Mouse (Mus musculus) thymus, adult 2 months (tissue): ENCODE data around the gene Dmwd. TPM values are rescaled to one million over a fixed set of nuclear protein-coding genes. Genes with fewer than 3 reads are reported as not detected.

ENCODE experiments used
- DNase-seq: peaks from one replicate; pipeline ENCODE4 v3.0.0; 2021
- H3K27ac ChIP-seq: fragments of 200-500 bp; 2 replicates; pipeline ENCODE4 v1.5.1; 2012; ENCODE audit warnings: low read length, control low read depth; ENCODE audit not compliant: control insufficient read depth, insufficient read depth
- H3K27me3 ChIP-seq: fragments of 200-500 bp; 2 replicates; pipeline ENCODE4 v1.6.1; 2012; ENCODE audit warnings: mild to moderate bottlenecking, low read length, moderate library complexity, mixed read lengths; ENCODE audit not compliant: control insufficient read depth, insufficient read depth
- H3K36me3 ChIP-seq: fragments of 200-500 bp; 2 replicates; pipeline ENCODE4 v1.6.1; 2012; ENCODE audit warnings: mild to moderate bottlenecking, low read length, moderate library complexity; ENCODE audit not compliant: control insufficient read depth, insufficient read depth
- H3K4me1 ChIP-seq: fragments of 200-500 bp; replicated peaks from 2 replicates; pipeline ENCODE4 v1.6.1; 2012; ENCODE audit warnings: low read length; ENCODE audit not compliant: control insufficient read depth, insufficient read depth
- H3K4me3 ChIP-seq: fragments of 200-500 bp; 2 replicates; pipeline ENCODE4 v1.5.1; 2012; ENCODE audit warnings: mild to moderate bottlenecking, low read length, control low read depth, moderate library complexity; ENCODE audit not compliant: control insufficient read depth, insufficient read depth
- CTCF ChIP-seq: fragments of 200-500 bp; IDR thresholded peaks from 2 replicates; pipeline ENCODE4 v1.5.1; 2012; ENCODE audit warnings: mild to moderate bottlenecking, control low read depth, low read length, moderate library complexity, borderline replicate concordance; ENCODE audit not compliant: control insufficient read depth, poor library complexity, insufficient read depth; ENCODE audit errors: extremely low read depth
- POLR2A ChIP-seq: fragments of 200-500 bp; IDR thresholded peaks from 2 replicates; pipeline ENCODE4 v1.6.1; 2012; ENCODE audit warnings: mild to moderate bottlenecking, low read length, control low read depth, moderate library complexity; ENCODE audit not compliant: control insufficient read depth, poor library complexity, insufficient read depth; ENCODE audit errors: extremely low read depth
- WGBS: fragments of 180-500 bp; shearing (Covaris S2); methylation state at CpG from one replicate; pipeline ENCODE4 v1.1.7; 2018; 5-methylcytosine and 5-hydroxymethylcytosine counted together
- polyA plus RNA-seq: library from polyadenylated mRNA; depleted of rRNA; stranded (reverse); fragments of >200 nt; gene quantifications from 2 replicates; pipeline ENCODE4 v1.2.3, GENCODE M21; 2012

The Dmwd gene
- polyA plus RNA-seq, 1 experiment: 55.6 TPM

DNA sequence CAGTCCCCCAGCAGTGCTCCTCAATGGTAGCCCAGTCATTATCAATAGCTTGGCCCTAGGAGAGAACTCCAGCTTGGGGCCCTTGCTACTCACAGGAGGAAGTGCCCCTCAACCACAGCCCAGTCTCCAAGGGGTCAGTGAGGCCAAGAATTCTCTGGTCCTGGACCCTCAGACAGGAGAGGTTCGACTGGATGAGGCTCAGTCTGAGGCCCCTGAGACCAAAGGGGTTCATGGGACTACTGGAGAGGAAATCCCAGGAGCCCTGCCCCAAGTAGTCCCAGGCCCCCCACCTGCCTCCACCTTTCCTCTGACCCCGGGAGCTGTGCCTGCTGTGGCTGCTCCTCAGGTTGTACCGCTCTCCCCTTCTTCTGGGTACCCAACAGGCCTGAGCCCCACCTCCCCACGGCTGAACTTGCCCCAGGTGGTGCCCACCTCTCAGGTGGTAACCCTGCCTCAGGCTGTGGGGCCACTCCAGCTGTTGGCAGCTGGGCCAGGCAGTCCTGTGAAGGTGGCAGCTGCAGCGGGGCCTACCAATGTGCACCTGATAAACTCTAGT is 20.5 kb downstream of the Dmwd start:
- H3K4me1 ChIP-seq: peaks cover 26% of the 10 kb centered on the region
- 86% methylated on average over 5 of the region's 5 CpGs for WGBS
- H3K27ac ChIP-seq: no peak overlapping the region
- no peak for DNase-seq
- TF ChIP-seq CTCF: no peak
- TF ChIP-seq POLR2A: no peak
- H3K4me3 ChIP-seq: no peak overlapping the region
- H3K27me3 ChIP-seq: peaks cover 18% of the 10 kb centered on the region
- no peaks in the 10 kb centered on the region for H3K36me3 ChIP-seq

DNA sequence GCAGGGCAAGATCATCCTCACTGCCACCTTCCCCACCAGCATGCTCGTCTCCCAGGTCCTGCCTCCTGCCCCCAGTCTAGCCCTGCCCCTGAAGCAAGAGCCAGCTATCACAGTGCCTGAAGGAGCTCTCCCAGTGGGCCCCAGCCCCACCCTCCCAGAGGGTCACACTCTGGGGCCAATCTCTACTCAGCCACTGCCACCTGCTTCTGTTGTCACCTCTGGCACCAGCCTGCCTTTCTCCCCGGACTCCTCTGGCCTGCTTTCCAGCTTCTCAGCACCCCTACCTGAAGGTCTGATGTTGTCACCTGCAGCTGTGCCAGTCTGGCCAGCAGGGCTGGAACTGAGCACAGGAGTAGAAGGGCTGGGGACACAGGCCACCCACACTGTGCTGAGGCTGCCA is 21.2 kb downstream of the Dmwd start:
- 94% methylated on average over 2 of the region's 2 CpGs for WGBS
- H3K4me3 ChIP-seq: no peak overlapping the region
- H3K27me3 ChIP-seq: peaks cover 18% of the 10 kb centered on the region
- TF ChIP-seq POLR2A: no peak
- TF ChIP-seq CTCF: no peak
- H3K27ac ChIP-seq: no peak overlapping the region
- peaks cover 26% of the 10 kb centered on the region for H3K4me1 ChIP-seq
- H3K36me3 ChIP-seq: no peaks in the 10 kb centered on the region
- DNase-seq: no peak

DNA sequence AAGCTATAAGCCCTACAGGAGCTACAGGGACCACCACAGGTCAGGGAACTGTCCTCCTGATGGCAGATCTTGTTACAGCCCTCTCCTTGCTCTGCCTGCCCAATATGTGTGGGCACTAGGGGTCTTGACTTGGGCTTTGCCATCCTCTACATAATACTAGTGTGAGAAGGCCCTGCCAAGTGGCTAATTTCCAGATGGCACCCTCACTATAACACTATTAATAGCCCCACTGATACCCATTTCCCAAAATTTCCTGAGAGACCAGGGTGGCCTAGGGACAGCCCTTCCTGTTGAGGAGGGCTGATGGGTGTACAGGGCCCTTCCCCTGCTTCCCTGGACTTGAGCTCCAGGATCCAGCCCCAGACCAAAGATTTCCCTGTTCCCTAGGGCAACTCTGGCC is 21.8 kb downstream of the Dmwd start:
- no peak overlapping the region for H3K27ac ChIP-seq
- peaks cover 11% of the 10 kb centered on the region for H3K27me3 ChIP-seq
- no peaks in the 10 kb centered on the region for H3K36me3 ChIP-seq
- H3K4me3 ChIP-seq: no peak overlapping the region
- peaks cover 20% of the 10 kb centered on the region for H3K4me1 ChIP-seq
- TF ChIP-seq CTCF (no peak), POLR2A (no peak)
- DNase-seq: no peak

DNA sequence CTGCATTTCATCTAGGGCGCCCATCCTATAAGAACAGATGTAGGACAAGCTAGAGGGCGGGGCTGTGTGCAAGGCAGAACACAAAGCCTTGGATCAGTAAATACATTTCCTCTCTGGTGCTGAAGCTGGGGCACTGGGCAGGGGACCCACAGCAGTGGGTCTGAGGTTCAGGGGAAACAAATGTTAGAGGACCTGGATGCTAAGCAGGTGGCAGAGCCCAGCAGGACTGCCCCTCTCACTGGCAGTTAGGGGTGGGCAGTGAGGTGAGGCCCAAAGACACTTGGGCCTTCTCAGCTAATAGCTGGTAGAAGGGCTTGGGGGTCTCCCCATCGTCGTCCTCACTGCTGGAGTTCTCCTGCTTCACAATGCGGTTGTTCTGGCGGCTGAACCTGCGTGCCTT is 22.8 kb downstream of the Dmwd start:
- Histone ChIP-seq H3K27me3 (peaks cover 11% of the 10 kb centered on the region), H3K36me3 (no peaks in the 10 kb centered on the region), H3K4me3 (no peak overlapping the region), H3K4me1 (peaks cover 14% of the 10 kb centered on the region), H3K27ac (no peak overlapping the region)
- DNase-seq: no peak
- no peak for TF ChIP-seq POLR2A
- WGBS: 91% methylated on average over 7 of the region's 7 CpGs

DNA sequence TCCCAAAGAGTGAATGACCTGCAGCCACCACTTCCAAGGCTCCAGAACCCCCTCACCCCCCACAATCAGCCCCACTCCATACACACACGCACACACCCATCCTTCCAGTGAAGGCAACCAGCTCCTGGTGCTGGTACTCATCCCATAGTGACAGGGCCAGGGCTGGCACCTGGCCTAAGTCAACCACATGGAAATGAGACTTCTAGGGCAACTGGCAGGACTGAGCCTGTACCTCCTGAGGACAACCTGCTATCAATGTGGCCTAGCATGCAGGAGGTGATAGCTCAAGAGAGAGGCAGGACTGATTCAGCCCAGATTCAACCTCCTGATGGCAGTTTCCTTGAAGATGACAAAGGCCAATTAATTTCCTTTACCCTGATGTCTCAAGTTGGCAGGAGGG is 24.3 kb downstream of the Dmwd start:
- TF ChIP-seq CTCF: no peak
- no peak for TF ChIP-seq POLR2A
- Histone ChIP-seq H3K36me3 (no peaks in the 10 kb centered on the region), H3K4me3 (no peak overlapping the region), H3K27ac (no peak overlapping the region), H3K4me1 (peaks cover 9% of the 10 kb centered on the region), H3K27me3 (peaks cover 7% of the 10 kb centered on the region)
- WGBS: 96% methylated on average over 1 of the region's 1 CpGs
- DNase-seq: no peak

DNA sequence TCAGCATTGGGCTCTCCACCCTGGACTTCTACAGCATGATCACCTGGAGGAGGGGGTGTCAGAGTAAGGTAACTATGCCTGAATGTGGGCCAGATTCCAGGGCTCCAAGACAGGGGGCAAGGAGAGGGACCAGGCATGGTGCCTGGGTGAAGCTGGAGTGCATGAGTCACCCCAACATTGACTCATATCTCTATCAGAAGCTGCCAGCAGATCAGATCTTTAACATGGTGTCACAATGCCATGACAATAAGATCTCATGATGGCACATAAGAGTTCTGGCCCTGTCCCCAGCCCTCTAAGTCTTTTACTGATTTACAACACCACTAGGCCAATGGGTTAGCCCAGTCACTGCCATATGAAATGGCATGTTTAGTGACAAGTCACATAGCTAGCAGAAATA is 27.7 kb downstream of the Dmwd start:
- no peaks in the 10 kb centered on the region for H3K36me3 ChIP-seq
- DNase-seq: no peak
- H3K27ac ChIP-seq: no peak overlapping the region
- no peak for TF ChIP-seq CTCF
- no peak for TF ChIP-seq POLR2A
- H3K4me1 ChIP-seq: no peaks in the 10 kb centered on the region
- H3K27me3 ChIP-seq: no peaks in the 10 kb centered on the region
- H3K4me3 ChIP-seq: no peak overlapping the region

DNA sequence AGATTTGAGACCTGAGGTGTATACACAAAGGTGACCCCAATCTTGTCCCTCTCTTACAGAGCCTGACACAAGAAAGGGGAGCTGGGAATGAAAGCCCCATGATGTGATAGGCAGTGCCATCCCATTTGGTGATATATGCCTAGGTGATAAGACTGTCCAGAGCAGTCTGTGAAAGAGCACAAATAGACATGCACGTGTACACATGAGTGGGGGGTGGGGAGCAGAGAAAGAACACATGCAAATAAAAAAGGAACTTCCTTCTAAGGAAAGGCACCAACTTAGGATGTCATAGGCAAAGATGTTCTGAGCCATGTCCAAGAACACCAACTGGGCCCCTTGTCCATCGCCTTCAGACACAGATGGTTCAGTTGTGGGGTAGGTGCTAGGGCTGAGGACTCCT is 28.5 kb downstream of the Dmwd start:
- no peaks in the 10 kb centered on the region for H3K36me3 ChIP-seq
- H3K27me3 ChIP-seq: no peaks in the 10 kb centered on the region
- H3K4me1 ChIP-seq: no peaks in the 10 kb centered on the region
- no peak overlapping the region for H3K27ac ChIP-seq
- no peak for DNase-seq
- TF ChIP-seq POLR2A (no peak), CTCF (no peak)
- H3K4me3 ChIP-seq: no peak overlapping the region
- 87% methylated on average over 2 of the region's 2 CpGs for whole genome bisulfite sequencing

DNA sequence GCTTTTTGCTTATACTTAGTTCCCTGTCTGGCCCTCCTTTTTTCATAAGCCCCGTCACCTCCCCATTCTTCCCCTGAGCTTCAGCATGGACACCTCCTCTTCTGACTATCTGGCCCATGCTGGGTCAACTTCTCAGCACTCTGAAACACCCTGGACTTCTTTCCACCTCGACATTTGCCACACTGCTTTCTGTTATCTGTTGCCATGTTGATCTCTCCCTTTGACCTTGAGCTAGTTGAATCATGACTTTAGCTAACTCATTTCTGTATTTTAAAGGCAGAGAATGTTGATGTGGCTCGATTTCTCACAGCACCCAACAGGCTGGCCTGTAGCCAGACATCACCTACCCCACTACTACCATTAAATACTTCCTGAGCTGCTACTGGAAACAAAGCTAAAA is 31.4 kb downstream of the Dmwd start:
- Histone ChIP-seq H3K27ac (no peak overlapping the region), H3K27me3 (no peaks in the 10 kb centered on the region), H3K4me1 (no peaks in the 10 kb centered on the region), H3K36me3 (no peaks in the 10 kb centered on the region), H3K4me3 (no peak overlapping the region)
- no peak for DNase-seq
- TF ChIP-seq CTCF: no peak
- no peak for TF ChIP-seq POLR2A
- WGBS: 63% methylated on average over 3 of the region's 3 CpGs
